Mouse (Mus musculus) frontal cortex, adult (tissue): Measurements from ENCODE around the gene Prss12.
"Not testable (repeated sequence)": the region's sequence is repeated elsewhere in the genome, so short reads cannot be mapped to it uniquely, and the experiment has no call there.

Experiments
- ATAC-seq: cut with Nextera tagmentation; 2 replicates; pipeline ENCODE4 v1.9.2; 2017; ENCODE audit warnings: mild to moderate bottlenecking, moderate library complexity, mixed read lengths; ENCODE audit not compliant: low TSS enrichment

Gene Prss12

DNA sequence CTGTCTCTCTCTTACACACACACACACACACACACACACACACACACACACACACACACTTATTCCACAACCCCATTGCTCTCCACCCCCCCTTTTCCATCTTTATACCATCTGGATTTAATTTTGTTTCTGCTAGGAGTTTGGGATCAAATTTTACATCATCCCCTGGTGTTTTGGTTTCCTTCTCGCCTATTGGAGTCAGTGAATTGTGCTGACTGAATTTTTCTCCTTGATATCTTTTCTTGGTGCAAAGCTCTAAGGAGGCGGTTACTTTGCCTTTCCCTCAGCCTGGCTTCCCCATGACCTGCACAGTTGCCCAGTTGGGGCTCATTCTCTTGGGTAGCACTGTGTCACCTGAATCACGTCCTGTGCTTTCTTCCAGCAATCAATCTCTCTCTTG is 30.1 kb downstream of the Prss12 start:
- no peak for ATAC-seq

DNA sequence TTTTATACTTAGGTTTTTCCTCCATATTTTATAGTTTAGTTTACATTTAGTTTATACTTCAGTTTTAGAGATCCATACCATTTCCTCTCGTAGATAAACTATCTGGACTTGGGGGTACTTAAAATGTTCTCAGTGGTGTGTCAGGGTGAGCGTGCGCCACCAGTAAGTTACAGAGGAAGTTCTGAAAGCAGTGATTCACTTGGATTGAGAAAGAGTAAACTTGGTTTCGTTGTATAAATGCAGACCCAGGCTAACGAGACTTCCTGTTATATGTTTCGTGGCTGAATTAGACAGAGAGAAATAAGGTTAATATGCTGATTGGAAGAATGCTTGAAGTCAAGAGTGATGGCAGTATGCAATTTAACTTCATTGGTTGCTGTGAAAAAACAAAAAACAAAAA is 34.6 kb downstream of the Prss12 start:
- no peak for ATAC-seq

DNA sequence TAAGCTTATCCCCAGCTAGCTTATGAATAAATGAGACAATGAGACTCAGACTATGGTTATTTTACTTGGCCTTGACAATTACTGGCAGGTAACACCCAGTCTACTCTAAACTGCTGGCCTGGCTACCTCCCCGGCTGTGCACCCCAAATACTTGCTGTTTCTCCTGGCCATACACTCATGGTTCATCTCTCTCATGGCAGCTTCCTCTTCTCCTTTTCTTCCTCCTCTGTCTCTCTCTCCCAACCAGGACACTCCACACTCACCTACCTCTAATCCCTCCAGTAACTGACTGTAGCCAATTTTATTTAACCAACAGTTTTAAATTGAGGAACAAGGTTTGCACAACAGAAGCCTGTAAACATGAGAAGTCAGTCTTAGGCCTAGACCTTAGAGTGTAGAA is 45.1 kb downstream of the Prss12 start:
- no peak for ATAC-seq

DNA sequence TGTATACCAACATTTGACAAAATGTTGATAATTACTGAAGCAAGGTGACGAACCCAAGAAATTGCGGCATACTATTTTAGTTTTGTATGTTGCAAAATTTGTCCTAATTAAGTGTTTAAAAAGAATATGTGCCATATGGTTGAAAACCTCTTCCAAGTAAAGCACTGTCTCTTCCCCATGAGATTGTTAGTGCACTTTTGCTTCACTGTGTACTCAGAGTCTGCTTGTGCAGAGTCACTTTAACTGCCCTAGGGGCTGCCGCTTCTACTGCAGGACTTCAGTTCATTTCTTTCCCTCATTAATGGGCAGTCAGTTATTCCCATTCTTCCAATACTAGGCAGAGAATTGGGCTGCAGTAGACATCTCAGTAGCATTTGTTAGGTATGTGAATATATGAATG is 46.5 kb downstream of the Prss12 start:
- ATAC-seq: no peak

DNA sequence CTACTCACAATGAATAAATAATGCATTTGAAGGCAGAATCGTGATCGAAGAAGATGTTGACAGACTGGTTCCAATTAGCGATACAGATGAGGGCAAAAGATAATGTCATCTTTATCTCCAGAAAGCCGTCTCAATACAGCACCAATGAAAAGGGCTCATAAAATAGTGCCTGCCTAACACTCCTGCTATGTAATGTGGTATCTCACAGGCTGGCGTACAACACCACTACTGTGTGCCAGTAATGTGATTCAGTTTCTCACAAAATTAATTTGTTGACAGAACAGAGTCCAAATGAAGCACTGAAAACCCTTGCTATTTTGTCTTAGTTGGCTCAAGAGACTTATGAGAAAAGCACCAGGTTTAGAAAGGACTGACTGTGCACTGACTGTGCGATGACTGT is 48.4 kb downstream of the Prss12 start:
- ATAC-seq: no peak

DNA sequence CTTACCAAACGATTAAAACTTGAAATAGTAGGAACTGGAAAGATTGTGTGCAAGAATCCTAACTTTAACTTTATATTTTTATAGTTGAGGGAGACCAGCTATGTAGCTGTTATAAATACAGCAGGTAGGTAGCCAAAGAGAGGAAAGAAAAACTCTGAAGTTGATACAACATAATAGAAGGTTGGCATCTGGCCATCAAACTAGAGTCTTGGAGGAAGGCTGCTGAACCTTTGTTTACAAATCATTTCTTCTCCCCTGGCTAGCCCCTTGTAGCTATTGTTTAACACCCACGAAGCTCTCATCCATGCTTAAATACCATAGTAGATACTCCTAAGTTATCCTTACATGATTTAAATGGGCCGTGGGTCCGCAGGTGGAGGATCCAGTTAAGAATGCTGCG is 52.1 kb downstream of the Prss12 start:
- no peak for ATAC-seq

DNA sequence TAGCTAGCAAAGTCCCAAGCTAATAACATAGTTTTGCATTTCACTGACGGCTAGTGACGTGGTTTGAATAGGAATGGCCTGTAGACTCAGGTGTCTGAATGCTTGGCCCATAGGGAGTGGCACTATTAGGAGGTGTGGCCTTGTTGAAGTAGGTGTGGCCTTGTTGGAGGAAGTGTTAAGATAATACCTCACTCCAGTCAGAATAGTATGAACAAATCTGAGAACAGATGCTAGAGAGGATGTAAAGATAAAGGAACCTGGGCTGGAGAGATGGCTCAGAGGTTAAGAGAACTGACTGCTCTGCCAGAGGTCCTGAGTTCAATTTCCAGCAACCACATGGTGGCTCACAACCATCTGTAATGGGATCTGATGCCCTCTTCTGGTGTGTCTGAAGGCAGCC is 55.1 kb downstream of the Prss12 start:
- ATAC-seq: not testable (repeated sequence)

DNA sequence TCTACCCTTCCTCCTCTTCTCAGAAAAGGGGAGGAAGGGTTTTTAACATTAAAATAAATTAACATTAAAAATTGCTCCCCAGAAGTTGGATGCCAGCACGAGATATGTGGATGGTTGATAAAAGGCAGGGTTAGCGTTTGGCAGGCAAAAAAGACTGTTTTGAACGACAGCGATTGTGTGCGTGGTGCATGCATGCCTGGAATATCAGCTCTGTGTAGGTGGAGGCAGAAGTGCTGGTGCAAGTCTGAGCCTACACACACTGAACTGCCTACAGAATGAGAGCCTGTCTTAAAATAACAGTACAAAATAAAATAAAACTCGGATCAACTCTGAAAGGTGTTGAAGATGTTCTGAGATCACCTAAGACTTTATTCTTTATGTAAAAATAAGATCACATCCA is 57.2 kb downstream of the Prss12 start:
- peak; percentile 57 for ATAC-seq

DNA sequence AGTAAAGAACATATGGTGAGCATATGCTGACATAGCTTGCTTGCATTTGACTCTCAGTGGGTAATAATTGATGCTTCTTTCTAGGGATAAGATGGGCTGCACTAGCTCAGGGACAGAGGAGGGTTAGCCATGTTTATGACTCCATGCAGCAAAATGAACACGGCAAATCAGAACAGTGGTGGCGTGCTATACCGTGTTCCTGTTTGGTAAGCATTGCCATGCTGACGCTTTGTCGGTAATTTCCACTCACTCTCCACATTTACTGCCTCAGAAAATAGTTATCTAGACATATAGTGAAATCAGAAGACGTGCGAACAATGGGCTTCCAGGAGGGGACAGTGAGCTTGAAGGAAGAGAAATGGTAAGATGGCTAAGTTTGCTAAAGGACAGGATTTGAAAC is 58.1 kb downstream of the Prss12 start:
- no peak for ATAC-seq

DNA sequence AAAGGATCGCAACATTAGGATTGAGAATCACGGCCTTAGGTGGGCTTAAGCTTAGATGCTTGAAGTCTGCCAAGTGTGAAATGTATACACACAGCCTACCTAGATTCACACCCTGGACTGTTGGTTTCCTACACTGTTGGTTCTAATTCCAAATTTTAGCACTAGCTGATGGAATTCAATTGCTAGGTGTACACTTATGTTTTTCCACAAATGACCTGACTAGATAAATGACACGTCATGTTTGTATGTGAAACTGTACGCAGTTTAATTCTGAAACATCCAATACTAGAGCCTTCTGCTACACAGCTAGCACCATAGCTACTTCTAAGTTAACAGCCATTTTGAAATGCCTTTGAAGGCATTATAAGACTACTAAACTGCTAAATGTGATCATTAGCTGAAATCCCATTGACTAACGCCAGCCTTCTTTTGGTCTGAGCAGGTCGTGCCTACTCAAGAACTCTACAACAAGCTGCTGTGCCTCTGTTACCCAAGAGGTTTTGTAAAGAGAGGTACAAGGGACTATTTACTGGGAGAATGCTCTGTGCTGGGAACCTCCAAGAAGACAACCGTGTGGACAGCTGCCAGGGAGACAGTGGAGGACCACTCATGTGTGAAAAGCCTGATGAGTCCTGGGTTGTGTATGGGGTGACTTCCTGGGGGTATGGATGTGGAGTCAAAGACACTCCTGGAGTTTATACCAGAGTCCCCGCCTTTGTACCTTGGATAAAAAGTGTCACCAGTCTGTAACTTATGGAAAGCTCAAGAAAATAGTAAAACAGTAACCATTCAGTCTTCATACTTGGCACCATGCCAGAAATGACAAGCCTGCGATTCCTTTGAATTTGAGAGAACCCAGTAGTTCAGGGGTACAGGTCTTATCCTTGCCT is 59.3 kb downstream of the Prss12 start:
- no peak for ATAC-seq

DNA sequence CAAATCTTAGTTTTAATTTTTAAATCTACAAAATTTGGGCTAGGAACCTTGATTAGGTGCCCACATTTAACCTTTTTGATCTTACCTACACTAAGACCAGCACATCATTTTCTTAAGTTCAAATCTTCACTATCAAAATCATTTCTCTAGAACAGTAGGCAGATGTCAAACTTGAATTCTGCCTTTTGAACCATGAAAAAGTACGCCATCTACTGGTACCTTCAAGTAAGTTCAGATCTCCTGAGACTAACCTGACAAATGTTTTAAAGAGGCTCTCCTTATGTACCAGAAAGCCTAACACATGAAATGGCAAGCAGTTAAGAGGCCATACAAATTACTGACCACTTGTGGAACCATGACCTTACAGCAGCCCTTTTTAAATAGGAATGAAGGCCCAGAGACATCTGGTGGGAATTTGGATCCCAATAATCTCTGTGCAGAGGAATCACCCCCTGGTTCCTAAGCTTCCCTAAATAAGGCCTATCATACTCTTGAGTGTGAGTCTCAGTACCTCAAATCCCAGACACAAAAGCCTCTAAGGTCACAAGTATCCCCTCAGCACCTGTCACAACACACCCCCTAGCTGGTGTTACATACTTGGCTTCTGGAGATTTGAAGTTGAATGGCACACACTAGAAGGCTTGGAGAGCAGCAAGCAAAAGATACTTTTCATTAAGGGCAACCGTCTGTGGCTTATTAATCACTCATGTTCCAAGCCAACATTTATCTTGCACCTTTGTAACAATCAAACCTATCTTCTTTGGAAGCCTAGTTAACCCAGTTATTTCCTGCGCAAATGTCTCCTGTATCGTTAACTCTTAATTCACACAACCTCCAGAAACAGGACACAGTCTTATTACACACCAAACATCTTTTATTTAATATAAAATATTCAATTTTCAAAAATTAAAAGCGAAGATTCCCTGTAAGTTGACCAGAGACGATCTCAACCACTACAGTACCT is 60.3 kb downstream of the Prss12 start:
- no peak for ATAC-seq

DNA sequence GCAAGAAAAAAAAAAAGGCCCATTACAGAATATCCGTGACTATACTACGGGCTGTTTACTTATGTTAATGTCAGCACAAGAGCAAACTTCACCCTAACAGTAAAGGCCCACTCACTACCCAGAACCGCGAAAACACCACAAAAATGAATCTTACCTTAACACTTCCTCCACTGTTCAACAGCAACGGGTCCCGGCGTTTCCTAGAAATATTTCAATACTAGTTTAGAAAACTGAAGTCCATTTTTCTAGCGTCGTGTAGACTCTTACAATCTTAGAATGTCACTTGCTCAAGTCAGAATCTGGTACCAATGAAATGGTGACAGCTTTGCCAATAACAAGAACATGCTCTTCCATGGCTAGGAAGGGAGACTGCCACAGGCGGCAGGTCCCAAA is 60.9 kb downstream of the Prss12 start:
- ATAC-seq: no peak

DNA sequence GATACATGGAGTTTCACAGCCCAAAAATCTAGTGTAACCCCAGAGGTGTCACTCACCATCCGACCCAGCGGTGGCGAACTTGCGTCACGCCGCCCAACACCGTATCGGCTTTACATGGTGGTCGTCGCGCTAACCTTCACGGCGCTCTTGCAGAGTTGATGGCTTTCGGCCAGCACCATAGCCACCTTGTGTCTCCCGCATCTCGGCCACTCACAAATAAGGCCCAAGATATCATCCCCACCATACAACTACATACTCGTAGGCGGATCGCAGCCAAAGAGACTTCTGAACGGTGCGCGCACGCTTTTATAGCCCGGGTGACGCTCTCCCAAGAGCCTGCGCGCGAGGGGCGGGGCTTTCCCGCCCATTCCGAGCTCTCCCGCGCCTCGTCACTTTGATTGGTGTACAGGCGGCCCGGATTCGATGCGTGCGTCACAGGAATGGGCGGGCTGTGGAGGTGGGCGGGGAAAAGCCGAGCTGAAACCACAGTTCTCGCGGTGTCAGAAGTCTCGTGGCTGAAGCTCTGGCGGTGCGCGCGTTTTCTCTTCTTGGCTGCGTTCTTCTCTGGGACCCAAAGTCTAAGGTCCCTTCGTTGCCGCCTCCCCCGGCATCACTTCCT is 61.5 kb downstream of the Prss12 start:
- peak; percentile 87 for ATAC-seq

DNA sequence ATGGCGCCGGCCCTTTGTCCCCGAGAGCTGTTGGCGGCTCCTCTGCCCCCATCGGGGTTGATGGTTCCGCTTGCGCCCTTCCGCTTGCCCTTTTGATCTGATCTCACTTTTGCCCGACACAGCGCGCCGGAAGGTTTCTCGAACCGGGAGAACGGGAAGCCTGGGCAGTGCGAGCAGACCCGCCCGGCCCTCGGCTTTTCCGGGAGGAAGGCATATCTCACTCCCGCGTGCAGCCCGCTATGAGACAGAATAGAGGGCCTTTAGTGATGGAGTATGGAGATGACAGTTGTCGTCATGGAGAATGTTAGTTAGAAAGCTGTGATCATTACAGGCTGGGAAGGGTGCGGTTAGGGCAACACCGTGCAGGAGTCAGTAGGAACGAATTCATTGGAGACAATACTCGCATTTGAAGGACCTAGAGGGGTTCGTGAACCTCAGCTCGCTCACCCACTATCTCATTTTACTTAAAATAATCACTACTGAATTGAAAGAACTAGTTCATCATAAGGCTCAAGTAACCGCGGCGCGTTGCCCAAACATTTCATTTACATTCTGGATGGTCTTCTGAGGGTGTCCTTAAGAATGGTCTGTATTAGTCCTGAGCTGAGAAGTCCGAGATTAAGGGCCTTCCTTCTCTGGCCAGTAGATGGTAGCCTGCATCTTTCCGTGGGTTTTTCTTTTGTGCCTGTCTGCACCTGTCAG is 62.1 kb downstream of the Prss12 start:
- peak; percentile 56 for ATAC-seq

DNA sequence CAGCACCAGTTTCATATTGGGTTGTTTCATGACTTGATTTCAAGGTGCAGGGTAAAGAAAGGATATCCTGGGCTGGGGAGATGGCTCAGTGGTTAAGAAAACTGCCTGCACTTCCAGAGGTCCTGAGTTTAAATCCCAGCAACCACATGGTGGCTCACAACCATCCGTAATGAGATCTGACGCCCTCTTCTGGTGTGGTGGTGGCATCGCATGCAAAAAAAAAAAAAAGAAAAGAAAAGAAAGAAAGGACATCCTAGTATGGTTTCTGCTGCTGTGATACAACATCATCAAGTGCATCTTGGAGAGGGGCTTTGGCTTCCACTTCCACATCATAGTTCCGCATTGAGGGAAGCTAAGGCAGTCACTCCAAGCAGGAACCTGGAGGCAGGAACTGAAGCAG is 65.1 kb downstream of the Prss12 start:
- ATAC-seq: no peak

DNA sequence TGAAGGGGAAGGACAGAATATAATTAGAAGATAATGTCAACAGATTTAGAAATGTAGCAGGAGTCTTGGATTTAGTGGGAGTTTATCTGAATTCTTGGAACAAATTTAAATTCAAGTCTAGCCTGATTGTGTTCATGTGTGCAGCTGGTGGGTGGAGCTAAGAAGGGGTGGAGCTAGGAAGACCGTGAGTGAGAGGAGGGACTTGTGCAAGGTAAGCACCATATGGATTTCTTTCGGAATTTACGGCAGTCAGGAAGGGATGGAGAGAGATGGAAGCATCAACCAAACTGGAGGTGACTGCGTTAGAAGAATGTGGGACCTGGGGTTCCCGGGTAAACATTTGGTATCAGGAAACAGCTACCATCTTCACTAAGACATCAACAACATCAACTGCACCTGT is 68.2 kb downstream of the Prss12 start:
- ATAC-seq: peak; percentile 13; the same call in 1 of the 2 replicates

DNA sequence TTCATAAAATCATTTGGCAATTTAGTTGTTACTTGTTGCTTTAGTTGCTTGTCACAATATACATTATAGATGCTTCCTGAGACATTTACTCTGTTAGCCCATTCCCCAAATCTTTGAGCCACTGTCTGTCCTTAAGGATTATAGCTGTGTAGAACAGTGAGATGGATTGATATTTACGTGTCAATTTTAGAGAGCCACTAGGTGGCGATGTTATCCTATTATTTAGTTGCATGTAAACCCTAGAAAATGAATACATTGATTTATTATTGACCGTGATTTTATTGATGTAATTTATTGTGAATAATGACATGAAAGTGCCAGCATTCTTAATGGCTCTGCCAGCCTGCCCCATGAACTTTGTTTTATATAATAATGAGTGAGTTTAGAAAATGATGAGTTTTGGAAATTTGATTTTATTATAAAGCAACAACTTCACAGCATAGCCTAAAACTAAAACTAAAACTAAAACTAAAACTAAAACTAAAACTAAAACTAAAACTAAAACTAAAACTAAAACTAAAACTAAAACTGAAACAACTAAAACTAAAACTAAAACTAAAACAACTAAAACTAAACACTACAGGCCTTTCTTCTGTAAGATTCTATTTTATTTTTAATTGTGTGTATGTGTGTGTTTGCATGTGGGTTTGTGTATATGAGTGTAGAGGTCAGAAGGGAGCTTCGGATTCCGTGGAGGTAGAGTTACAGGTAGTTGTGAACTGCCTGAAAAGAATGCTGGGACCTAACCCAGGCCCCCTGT is 69.1 kb downstream of the Prss12 start:
- peak; percentile 83 for ATAC-seq

DNA sequence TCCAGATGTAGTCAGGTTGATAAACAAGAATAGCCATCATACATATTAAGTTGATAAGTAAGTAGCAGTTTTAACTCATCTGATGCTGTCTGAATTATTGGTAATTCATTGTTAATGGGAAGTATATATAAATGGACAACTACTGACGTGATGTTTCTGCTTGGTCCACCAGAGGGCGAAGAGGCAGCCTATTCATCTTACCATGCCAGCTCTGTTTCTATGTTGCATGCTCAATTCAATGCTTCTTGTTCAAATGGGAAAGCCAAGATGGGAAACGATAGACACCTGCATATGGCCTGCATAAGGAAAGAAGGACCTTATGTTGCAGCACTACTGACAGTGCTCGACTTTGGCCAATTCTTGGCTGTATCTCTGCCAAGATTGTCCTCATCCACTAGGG is 70.1 kb downstream of the Prss12 start:
- ATAC-seq: peak; percentile 94

DNA sequence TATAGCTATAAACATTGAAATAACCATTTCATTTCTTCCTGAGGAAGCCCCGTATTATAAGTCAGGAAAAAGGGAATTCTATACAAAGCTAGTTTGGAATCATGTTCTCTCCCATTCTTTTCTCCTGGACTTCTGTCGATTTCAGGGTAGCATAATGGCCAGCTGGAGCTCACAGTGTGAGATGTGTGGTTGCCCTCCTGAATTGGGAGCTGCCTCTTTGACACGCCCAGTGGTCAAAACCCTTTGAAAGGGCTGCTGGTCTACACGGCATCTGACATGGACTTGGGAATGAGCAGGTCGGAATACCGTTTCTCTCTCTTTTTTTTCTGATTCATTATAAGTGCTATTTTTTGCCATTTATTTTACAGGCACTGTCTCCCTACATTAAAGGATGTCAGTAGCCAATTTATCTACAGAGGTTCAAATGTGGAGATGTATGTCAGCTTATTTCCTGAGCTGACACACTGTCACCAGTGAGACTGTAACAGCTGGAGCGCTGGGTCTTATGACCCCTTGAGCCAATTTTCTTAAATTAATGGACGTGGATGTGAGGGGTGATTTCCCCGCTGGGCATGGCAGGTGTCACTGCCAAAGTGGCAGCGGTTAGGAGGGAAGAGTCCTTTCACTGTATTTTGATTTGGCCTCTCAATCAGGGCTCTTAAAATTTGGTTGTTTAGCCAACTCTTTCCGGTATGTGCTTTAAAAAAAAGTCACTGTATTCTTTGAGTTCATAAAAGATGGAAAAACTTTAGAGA is 79.8 kb downstream of the Prss12 start:
- no peak for ATAC-seq

DNA sequence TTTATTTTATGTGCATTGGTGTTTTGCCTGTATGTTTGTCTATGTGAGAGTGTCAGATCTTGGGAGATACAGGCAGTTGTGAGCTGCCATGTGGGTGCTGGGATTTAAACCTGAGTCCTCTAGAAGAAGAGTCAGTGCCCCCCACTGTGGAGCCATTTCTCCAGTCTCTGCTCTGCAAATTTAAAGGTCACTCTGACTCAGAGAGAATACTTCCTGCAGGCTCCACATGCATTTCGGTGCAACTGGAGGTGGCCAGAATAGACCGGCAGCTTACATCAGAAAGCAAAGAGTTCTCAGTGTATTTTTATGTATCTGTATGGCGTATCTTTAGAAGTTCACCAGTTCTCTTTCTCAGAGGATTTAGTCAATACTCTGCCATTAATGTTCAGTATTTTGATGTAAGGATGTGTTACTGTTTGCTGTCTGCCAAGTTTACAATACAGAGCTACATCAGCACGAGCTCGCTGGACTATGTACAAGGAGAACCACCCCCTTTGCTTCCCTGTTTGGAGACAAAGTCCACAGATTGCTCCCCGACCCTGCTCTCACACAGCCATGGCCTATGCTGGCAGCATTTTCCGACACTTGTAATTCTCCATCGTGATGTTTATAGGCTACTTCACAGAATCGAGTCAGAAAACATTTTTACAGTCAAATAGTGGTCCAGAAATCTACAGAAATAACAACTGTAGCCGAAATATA is 81.2 kb downstream of the Prss12 start:
- ATAC-seq: no peak
